Comparison of ENCODE assay signal across 1 mouse cellular context in the genomic region with DNA sequence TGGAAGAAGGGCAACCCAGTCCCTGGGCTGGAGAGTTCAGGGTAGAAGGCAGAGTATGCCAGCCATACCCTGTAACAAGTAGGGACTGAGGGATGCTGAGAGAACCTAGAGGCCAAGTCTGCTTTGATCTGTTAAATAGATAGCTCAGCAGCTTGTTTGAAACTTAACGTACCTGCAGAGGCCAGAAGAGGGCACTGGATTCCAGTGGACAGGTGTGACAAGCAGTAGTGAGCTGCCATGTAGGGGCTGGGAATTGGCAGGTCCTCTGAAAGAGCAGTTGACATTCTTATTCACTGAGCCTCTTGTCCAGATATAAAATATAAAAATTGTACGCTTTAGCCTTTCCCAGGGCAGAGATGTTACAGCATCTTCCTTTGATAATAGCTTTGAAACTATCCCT.
TF ChIP-seq lines count a peak whose summit lies in the region.

No protein-coding gene starts in this region.

TF ChIP-seq in CH12.LX, 34 proteins besides CTCF, POLR2A, EP300 and RAD21:
- no peak for TF ChIP-seq IRF4 (IDR thresholded peaks at IDR 0.05; ENCODE audit: low read depth, low read length)
- no peak for TF ChIP-seq RCOR1 (conservative IDR thresholded peaks at IDR 0.05; ENCODE audit: low read depth, low read length)
- TF ChIP-seq TBP (conservative IDR thresholded peaks at IDR 0.05; ENCODE audit: low read depth, low read length): no peak
- TF ChIP-seq NRF1 (IDR thresholded peaks at IDR 0.05; ENCODE audit: low read depth, low read length): no peak
- no peak for TF ChIP-seq ZKSCAN1 (IDR thresholded peaks at IDR 0.05; ENCODE audit: borderline replicate concordance, low read depth, low read length)
- peak; percentile 47 for TF ChIP-seq SMC3 (IDR thresholded peaks at IDR 0.05; ENCODE audit: low read depth, low read length)
